Mouse (Mus musculus) stomach, postnatal 0 days (tissue): ENCODE measurements around the gene Ube2i. TPM values are rescaled to one million over a fixed set of nuclear protein-coding genes. Genes with fewer than 3 reads are reported as not detected.

Experiments
- ATAC-seq: fragments of 200-750 bp; cut with Nextera tagmentation; 2 replicates; pipeline ENCODE4 v1.8.0; 2017; ENCODE audit not compliant: low FRiP score, low TSS enrichment
- DNase-seq: peaks from one replicate; pipeline ENCODE4 v3.0.0-alpha.2; 2016; ENCODE audit warnings: low spot score
- H3K27ac ChIP-seq: fragments of 300-500 bp; sonication (generic); replicated peaks from 2 replicates; pipeline ENCODE4 v1.5.1; 2014; ENCODE audit warnings: mild to moderate bottlenecking, control low read depth
- H3K27me3 ChIP-seq: fragments of 300-500 bp; sonication (generic); 2 replicates; pipeline ENCODE4 v1.6.1; 2014; ENCODE audit warnings: low read length; ENCODE audit not compliant: control insufficient read depth, insufficient read depth
- H3K36me3 ChIP-seq: fragments of 300-500 bp; sonication (generic); 2 replicates; pipeline ENCODE4 v1.6.1; 2014; ENCODE audit warnings: low read length, mixed read lengths; ENCODE audit not compliant: control insufficient read depth, insufficient read depth
- H3K4me1 ChIP-seq: fragments of 300-500 bp; sonication (generic); replicated peaks from 2 replicates; pipeline ENCODE4 v1.6.1; 2014; ENCODE audit warnings: antibody characterized with exemption; ENCODE audit not compliant: control insufficient read depth, insufficient read depth
- H3K4me2 ChIP-seq: fragments of 300-500 bp; sonication (generic); replicated peaks from 2 replicates; pipeline ENCODE4 v1.6.1; 2014; ENCODE audit warnings: low read depth, mild to moderate bottlenecking, control low read depth, moderate library complexity
- H3K4me3 ChIP-seq: fragments of 300-500 bp; sonication (generic); 2 replicates; pipeline ENCODE4 v1.5.1; 2014; ENCODE audit warnings: low read depth, low read length, control low read depth
- H3K9ac ChIP-seq: fragments of 300-500 bp; sonication (generic); 2 replicates; pipeline ENCODE4 v1.6.1; 2014; ENCODE audit warnings: mild to moderate bottlenecking, low read length, control low read depth, mixed read lengths
- H3K9me3 ChIP-seq: fragments of 300-500 bp; sonication (generic); 2 replicates; pipeline ENCODE4 v1.6.1; 2016; ENCODE audit warnings: low read length; ENCODE audit not compliant: control insufficient read depth
- CTCF ChIP-seq: IDR thresholded peaks from 2 replicates; pipeline ENCODE4 v1.5.1; 2016; ENCODE audit warnings: antibody characterized with exemption, low read depth, mild to moderate bottlenecking, moderate library complexity
- EP300 ChIP-seq: optimal IDR thresholded peaks from 2 replicates; pipeline ENCODE3; 2016; ENCODE audit warnings: antibody characterized with exemption
- WGBS: fragments of 180-500 bp; shearing (Covaris S2); extraction: QIAGEN DNeasy Blood & Tissue Kit; methylation state at CpG from one replicate; pipeline ENCODE4 v1.1.7; 2014; 5-methylcytosine and 5-hydroxymethylcytosine counted together
- polyA plus RNA-seq: library from polyadenylated mRNA; unstranded; fragments of >200 nt; fragmentation: Nextera tagmentation; extraction: Ambion mirVana; gene quantifications from 2 replicates; pipeline ENCODE4 v1.2.1, GENCODE M21; 2015

Gene Ube2i
- polyA plus RNA-seq, 1 experiment from 2014 or later, result 318 TPM

GRCm38 (mm10) chr17:25250181-25250835 lies 24.1 kb downstream of the Ube2i start:
- no peak for ATAC-seq
- no peak overlapping the region for H3K9ac ChIP-seq
- H3K27me3 ChIP-seq, result no peaks in the 10 kb centered on the region
- DNase-seq, result no peak
- H3K4me1 ChIP-seq, result no peaks in the 10 kb centered on the region
- 84% methylated on average over 8 of the region's 8 CpGs for WGBS
- H3K27ac ChIP-seq, result no peak overlapping the region
- H3K36me3 ChIP-seq, result no peaks in the 10 kb centered on the region
- no peak overlapping the region for H3K4me3 ChIP-seq
- no peaks in the 10 kb centered on the region for H3K9me3 ChIP-seq
- TF ChIP-seq CTCF, result no peak
- TF ChIP-seq EP300, result no peak
- H3K4me2 ChIP-seq, result no peak overlapping the region

- no peak overlapping the region for H3K4me3 ChIP-seq
- no peaks in the 10 kb centered on the region for H3K4me1 ChIP-seq
- TF ChIP-seq CTCF (no peak), EP300 (no peak)
- WGBS, result 71% methylated on average over 18 of the region's 18 CpGs
- ATAC-seq (no peak), DNase-seq (no peak)
- no peaks in the 10 kb centered on the region for H3K27me3 ChIP-seq
- no peak overlapping the region for H3K9ac ChIP-seq
- no peak overlapping the region for H3K4me2 ChIP-seq
- H3K9me3 ChIP-seq, result no peaks in the 10 kb centered on the region
- H3K27ac ChIP-seq, result no peak overlapping the region
- H3K36me3 ChIP-seq, result no peaks in the 10 kb centered on the region; the same call in 1 of the 2 replicates
Measured at GRCm38 (mm10) chr17:25248033-25248750, 26.2 kb downstream of the Ube2i start.

DNA sequence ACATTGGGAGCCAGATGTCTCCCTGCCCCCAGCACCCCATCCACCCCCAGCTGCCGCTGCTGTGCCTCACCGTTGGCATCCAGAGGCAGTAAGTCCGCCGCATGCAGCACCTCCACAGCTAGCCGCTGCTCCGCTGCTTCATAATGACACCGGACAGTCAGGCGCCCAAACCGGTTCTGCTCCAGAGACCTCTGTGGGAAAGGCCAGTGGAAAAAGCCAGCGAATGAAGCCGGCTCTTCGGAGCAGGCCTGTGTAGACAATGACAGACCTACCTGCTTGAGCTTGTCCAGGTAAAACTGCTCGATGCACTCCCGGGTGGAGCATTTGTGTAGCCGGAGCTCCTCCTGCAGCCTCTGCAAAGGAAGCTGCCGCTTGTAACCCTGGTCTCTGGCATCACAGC lies 30.2 kb downstream of the Ube2i start:
- no peak overlapping the region for H3K4me3 ChIP-seq
- H3K9ac ChIP-seq, result no peak overlapping the region
- H3K27me3 ChIP-seq, result no peaks in the 10 kb centered on the region
- H3K4me1 ChIP-seq, result peaks cover 4% of the 10 kb centered on the region; the same call in 1 of the 2 replicates
- no peak overlapping the region for H3K4me2 ChIP-seq
- peaks cover 3% of the 10 kb centered on the region for H3K36me3 ChIP-seq
- ATAC-seq (no peak), DNase-seq (no peak)
- TF ChIP-seq EP300 (no peak), CTCF (peak; percentile 43; the same call in 1 of the 2 replicates)
- WGBS, result 63% methylated on average over 16 of the region's 16 CpGs
- H3K27ac ChIP-seq, result no peak overlapping the region
- no peaks in the 10 kb centered on the region for H3K9me3 ChIP-seq

DNA sequence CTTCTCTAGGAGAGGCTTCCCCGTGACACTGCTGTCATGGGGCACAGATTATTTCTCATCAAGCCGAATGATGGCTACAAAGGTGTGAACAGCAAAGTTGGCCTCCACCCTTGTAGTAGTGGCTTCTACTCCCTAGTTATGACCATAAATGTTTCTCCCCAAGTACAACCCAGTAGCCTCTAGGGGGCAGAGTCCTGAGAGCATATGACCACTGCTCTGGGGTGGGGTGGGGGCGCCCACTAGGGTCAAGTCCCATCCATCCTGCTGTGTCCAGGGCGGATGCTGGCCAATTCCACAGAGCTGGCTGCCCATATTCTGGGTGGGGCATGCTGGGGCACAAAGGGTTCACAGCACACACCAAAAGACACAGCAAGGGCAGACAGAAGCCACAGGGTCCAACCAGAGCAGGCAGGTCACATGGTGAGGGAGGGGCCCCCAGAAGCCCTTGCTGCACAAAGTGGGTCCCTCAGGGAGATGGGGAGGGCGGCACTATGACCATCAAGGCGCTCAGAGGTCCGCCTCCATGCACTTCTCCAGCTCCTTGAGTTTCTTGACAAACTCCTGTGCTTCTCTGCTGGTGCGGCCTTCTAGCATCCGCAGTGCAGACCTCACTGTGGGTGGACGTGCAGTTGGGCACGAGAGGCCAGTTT lies 31.2 kb downstream of the Ube2i start:
- Histone ChIP-seq H3K9ac (no peak overlapping the region), H3K4me2 (no peak overlapping the region), H3K9me3 (no peaks in the 10 kb centered on the region), H3K4me3 (no peak overlapping the region), H3K27me3 (no peaks in the 10 kb centered on the region), H3K4me1 (peaks cover 4% of the 10 kb centered on the region; the same call in 1 of the 2 replicates), H3K36me3 (peaks cover 3% of the 10 kb centered on the region), H3K27ac (no peak overlapping the region)
- ATAC-seq, result no peak
- no peak for TF ChIP-seq EP300
- peak; percentile 48 for TF ChIP-seq CTCF
- DNase-seq, result no peak
- 88% methylated on average over 11 of the region's 11 CpGs for WGBS

GRCm38 (mm10) chr17:25239695-25240636 lies 34.5 kb downstream of the Ube2i start, which contains the start of the genes Gnptg and Tsr3:
TSS of gene Gnptg (minus strand) at chr17:25240124.
TSS of gene Tsr3 (plus strand) at chr17:25240170.
- H3K4me1 ChIP-seq, result peaks cover 4% of the 10 kb centered on the region; the same call in 1 of the 2 replicates
- TF ChIP-seq CTCF, result no peak
- no peaks in the 10 kb centered on the region for H3K27me3 ChIP-seq
- DNase-seq (peak; percentile 87), ATAC-seq (peak; percentile 81)
- peak within 1 kb of the TSS; percentile 92 for H3K4me2 ChIP-seq
- H3K27ac ChIP-seq, result peak within 1 kb of the TSS; percentile 78
- peak within 1 kb of the TSS; percentile 90 for H3K9ac ChIP-seq
- peak within 1 kb of the TSS; percentile 91 for H3K4me3 ChIP-seq
- no peaks in the 10 kb centered on the region for H3K9me3 ChIP-seq
- WGBS, result under 1% methylated on average over 80 of the region's 80 CpGs
- H3K36me3 ChIP-seq, result peaks cover 3% of the 10 kb centered on the region
